Mouse (Mus musculus) heart, embryonic 10.5 days (tissue): Measurements from ENCODE around the gene Tac1. TPM values are rescaled to one million over a fixed set of nuclear protein-coding genes. Genes with fewer than 3 reads are reported as not detected.
"Not testable (repeated sequence)": the region's sequence is repeated elsewhere in the genome, so short reads cannot be mapped to it uniquely, and the experiment has no call there.

ENCODE experiments used
- DNase-seq: peaks from one replicate; pipeline ENCODE4 v3.0.0-alpha.2; 2017; ENCODE audit warnings: low spot score
- H3K27ac ChIP-seq: fragments of 300-500 bp; sonication (generic); 2 replicates; pipeline ENCODE4 v1.5.1; 2016; ENCODE audit warnings: mild to moderate bottlenecking
- H3K27me3 ChIP-seq: fragments of 300-500 bp; sonication (generic); 2 replicates; pipeline ENCODE4 v1.6.1; 2016; ENCODE audit warnings: mild to moderate bottlenecking; ENCODE audit not compliant: poor library complexity, insufficient read depth, severe bottlenecking
- H3K36me3 ChIP-seq: fragments of 300-500 bp; sonication (generic); 2 replicates; pipeline ENCODE4 v1.6.1; 2016; ENCODE audit warnings: mild to moderate bottlenecking, moderate library complexity
- H3K4me1 ChIP-seq: fragments of 300-500 bp; sonication (generic); 2 replicates; pipeline ENCODE4 v1.6.1; 2016; ENCODE audit warnings: mild to moderate bottlenecking
- H3K4me3 ChIP-seq: fragments of 300-500 bp; sonication (generic); 2 replicates; pipeline ENCODE4 v1.5.1; 2016; ENCODE audit warnings: mild to moderate bottlenecking, moderate library complexity
- H3K9me3 ChIP-seq: fragments of 300-500 bp; sonication (generic); 2 replicates; pipeline ENCODE4 v1.6.1; 2016; ENCODE audit warnings: mild to moderate bottlenecking, moderate library complexity
- WGBS: fragments of 180-500 bp; shearing (Covaris S2); methylation state at CpG from one replicate; pipeline ENCODE4 v1.1.7; 2016; 5-methylcytosine and 5-hydroxymethylcytosine counted together
- polyA plus RNA-seq: library from polyadenylated mRNA; unstranded; fragments of >200 nt; fragmentation: Nextera tagmentation; extraction: Ambion mirVana; gene quantifications from 2 replicates; pipeline ENCODE4 v1.2.1, GENCODE M21; 2016

Tac1 gene
- polyA plus RNA-seq = 0.37 TPM in 1 of 2 replicates, not detected in the other

DNA sequence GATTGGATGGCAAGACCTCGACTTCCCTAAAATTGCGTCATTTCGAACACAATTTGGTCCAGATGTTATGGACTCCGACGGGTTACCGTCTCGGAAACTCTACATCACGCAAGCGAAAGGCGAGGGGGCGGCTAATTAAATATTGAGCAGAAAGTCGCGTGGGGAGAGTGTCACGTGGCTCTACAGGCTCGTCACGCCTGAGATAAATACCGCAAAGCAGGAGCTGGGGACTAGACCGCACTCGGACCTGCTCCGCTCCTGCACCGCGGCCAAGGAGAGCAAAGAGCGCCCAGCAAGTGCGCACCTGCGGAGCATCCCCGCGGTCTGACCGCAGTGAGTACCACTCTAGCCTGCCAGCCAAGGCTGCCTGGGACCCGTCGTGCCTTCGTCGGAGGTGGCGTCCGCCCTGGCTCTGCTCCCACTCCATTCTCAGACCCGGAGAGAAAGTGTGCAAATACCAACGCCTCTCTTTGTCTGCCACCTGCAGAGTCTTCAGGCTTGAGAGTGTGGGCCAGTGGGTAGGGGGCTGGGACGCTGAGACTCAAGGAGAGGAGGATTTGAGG lies at the start of gene Tac1:
TSS of gene Tac1 (plus strand) at position 51 of the 563 bp plus-strand sequence.
- H3K4me3 ChIP-seq = peak within 1 kb of the TSS; percentile 57
- DNase-seq = no peak
- H3K27ac ChIP-seq = no peak within 1 kb of the TSS
- H3K36me3 ChIP-seq = no peaks in the 10 kb centered on the region
- H3K27me3 ChIP-seq = peaks cover 48% of the 10 kb centered on the region
- H3K9me3 ChIP-seq = no peaks in the 10 kb centered on the region
- H3K4me1 ChIP-seq = peaks cover 20% of the 10 kb centered on the region
- WGBS = 2% methylated on average over 37 of the region's 37 CpGs

GRCm38 (mm10) chr6:7543511-7543910 lies 11.2 kb upstream of the Tac1 start:
- not testable (repeated sequence) for H3K4me1 ChIP-seq, H3K36me3 ChIP-seq, H3K27ac ChIP-seq, H3K9me3 ChIP-seq, H3K4me3 ChIP-seq, DNase-seq, H3K27me3 ChIP-seq
- WGBS = 60% methylated on average over 2 of the region's 2 CpGs

GRCm38 (mm10) chr6:7555688-7556476 lies 1.2 kb downstream of the Tac1 start:
- WGBS = 2% methylated on average over 25 of the region's 25 CpGs
- Histone ChIP-seq H3K9me3 (no peaks in the 10 kb centered on the region), H3K4me1 (peaks cover 20% of the 10 kb centered on the region), H3K36me3 (no peaks in the 10 kb centered on the region), H3K4me3 (peak overlapping the region; percentile 57), H3K27me3 (peaks cover 48% of the 10 kb centered on the region), H3K27ac (no peak overlapping the region)
- no peak for DNase-seq

DNA sequence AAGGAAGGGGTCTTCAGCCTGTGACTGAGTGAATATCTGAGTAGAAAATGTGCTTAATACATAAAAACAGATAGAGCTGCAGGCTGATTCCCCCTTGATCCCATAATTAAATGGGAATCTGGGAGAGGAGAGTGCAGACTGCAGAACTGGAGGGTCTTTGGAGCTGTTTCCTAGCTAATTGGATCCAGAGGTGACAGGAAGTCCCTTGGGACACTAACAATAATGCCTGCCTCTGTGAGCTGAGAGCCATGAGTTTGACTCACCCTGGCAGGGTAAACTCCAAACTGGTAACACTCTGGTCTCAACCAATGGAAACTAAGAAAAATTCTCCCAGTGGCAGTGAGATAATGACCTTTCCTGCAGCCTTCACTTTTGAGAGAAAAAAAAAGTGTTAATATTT lies 3.5 kb downstream of the Tac1 start:
- no peaks in the 10 kb centered on the region for H3K9me3 ChIP-seq
- H3K4me1 ChIP-seq = peaks cover 20% of the 10 kb centered on the region
- H3K27me3 ChIP-seq = peaks cover 48% of the 10 kb centered on the region
- no peaks in the 10 kb centered on the region for H3K36me3 ChIP-seq
- H3K4me3 ChIP-seq = no peak overlapping the region
- no peak for DNase-seq
- H3K27ac ChIP-seq = no peak overlapping the region

DNA sequence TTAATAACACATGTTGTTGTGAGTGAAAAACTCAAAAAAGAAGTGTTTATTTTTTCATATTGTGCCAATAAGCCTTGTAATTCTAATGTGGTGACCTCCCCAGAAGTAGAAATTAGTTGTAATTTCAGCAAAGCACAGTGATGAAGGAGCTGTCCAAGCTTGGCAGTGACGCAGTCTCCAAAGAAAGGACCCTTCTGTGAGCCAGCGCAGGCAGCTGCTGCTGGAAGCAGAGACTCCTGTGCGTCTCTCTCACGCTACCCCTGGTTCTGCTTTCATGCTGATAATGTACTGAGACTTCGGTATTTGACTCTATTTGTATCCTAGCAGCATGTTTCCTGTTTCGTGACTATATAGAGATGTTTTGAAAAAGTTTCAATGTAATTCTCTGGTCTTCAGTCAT lies 7.8 kb downstream of the Tac1 start:
- Histone ChIP-seq H3K27ac (no peak overlapping the region), H3K9me3 (no peaks in the 10 kb centered on the region), H3K36me3 (no peaks in the 10 kb centered on the region), H3K4me1 (no peaks in the 10 kb centered on the region), H3K4me3 (no peak overlapping the region), H3K27me3 (peaks cover 7% of the 10 kb centered on the region; the same call in 1 of the 2 replicates)
- 52% methylated on average over 6 of the region's 6 CpGs for WGBS
- DNase-seq = no peak

DNA sequence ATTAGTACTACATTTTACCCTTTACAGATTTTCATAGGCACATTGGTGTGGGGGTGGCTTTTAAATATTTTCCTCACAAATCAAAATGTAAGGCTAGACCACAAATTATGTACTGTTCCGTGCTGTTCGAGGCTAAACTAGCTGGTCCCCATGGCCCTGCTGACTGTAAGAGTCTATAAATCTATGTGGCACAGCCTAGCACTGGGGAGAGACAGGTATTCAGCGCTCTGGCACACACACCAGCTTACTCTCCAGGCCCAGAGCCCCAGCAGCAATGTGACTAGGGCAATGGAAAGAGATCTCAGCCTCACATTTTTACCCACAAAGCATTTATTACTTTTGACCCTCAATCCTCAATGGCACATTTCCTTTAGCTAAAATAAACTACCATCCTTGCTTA lies 9.9 kb downstream of the Tac1 start:
- no peak overlapping the region for H3K4me3 ChIP-seq
- no peak for DNase-seq
- H3K27me3 ChIP-seq = no peaks in the 10 kb centered on the region
- H3K36me3 ChIP-seq = no peaks in the 10 kb centered on the region
- no peak overlapping the region for H3K27ac ChIP-seq
- WGBS = 83% methylated on average over 3 of the region's 3 CpGs
- H3K4me1 ChIP-seq = no peaks in the 10 kb centered on the region
- no peaks in the 10 kb centered on the region for H3K9me3 ChIP-seq

- no peak for DNase-seq
- H3K27me3 ChIP-seq = no peaks in the 10 kb centered on the region
- WGBS = 67% methylated on average over 1 of the region's 1 CpGs
Observed at GRCm38 (mm10) chr6:7571144-7571543, 16.5 kb downstream of the Tac1 start.

DNA sequence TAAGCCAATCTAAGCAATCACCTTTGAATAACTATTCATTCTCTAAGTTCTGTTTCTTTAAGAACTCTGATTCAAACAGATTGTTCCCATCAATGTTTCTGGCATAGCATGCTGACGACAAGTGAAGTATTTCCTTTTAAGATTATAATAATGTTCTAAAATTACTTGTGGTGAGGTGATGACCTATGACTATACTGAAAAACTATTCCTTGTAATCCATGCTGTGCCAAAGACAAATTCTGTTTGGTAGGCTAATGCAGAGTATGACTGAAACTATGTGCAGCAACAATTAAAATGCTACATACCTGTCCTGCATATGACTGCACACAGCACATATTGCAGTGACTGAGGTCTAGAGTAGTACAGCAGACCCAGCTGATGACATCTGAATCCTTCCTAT lies 23.4 kb downstream of the Tac1 start:
- Histone ChIP-seq H3K9me3 (no peaks in the 10 kb centered on the region), H3K27me3 (no peaks in the 10 kb centered on the region), H3K36me3 (no peaks in the 10 kb centered on the region), H3K4me1 (no peaks in the 10 kb centered on the region), H3K4me3 (no peak overlapping the region), H3K27ac (no peak overlapping the region)
- 53% methylated on average over 1 of the region's 1 CpGs for WGBS
- no peak for DNase-seq

More at GRCm38 (mm10) chr6:7571144-7571543, 16.5 kb downstream of the Tac1 start:
- no peaks in the 10 kb centered on the region for H3K36me3 ChIP-seq
- H3K27ac ChIP-seq = no peak overlapping the region
- H3K4me3 ChIP-seq = no peak overlapping the region
- no peaks in the 10 kb centered on the region for H3K9me3 ChIP-seq
- H3K4me1 ChIP-seq = no peaks in the 10 kb centered on the region

DNA sequence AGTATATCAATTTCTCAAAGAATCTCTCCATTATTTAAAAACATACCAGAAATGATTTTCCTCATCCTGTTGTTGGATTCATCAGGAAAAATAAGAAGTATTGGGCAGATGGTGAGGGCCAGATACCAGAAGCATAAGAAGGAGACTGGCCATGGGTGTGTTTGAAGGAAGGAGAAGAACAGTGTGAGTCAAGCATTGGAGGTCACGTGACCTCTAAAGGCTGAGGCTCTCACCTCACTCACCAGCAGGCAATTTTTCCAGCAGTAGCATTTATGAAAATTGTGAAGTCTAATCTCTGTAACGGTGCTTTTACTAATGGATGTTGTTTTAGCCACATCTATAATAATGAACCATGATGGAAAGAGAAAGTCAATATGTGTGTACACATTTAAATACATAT lies 39.8 kb downstream of the Tac1 start:
- Histone ChIP-seq H3K4me1 (no peaks in the 10 kb centered on the region), H3K9me3 (no peaks in the 10 kb centered on the region), H3K36me3 (no peaks in the 10 kb centered on the region), H3K27me3 (no peaks in the 10 kb centered on the region), H3K4me3 (no peak overlapping the region), H3K27ac (no peak overlapping the region)
- no peak for DNase-seq
- WGBS = 86% methylated on average over 2 of the region's 2 CpGs

- Histone ChIP-seq H3K9me3 (no peaks in the 10 kb centered on the region), H3K36me3 (no peaks in the 10 kb centered on the region), H3K4me1 (no peaks in the 10 kb centered on the region), H3K4me3 (no peak overlapping the region), H3K27me3 (no peaks in the 10 kb centered on the region), H3K27ac (no peak overlapping the region)
- DNase-seq = no peak
- WGBS = 66% methylated on average over 5 of the region's 5 CpGs
Observed at GRCm38 (mm10) chr6:7598416-7598815, 43.7 kb downstream of the Tac1 start.

- Histone ChIP-seq H3K27ac (no peak overlapping the region), H3K27me3 (no peaks in the 10 kb centered on the region), H3K4me3 (no peak overlapping the region), H3K36me3 (no peaks in the 10 kb centered on the region), H3K9me3 (no peaks in the 10 kb centered on the region), H3K4me1 (no peaks in the 10 kb centered on the region)
- DNase-seq = no peak
- WGBS = 54% methylated on average over 2 of the region's 2 CpGs
Observed at GRCm38 (mm10) chr6:7600228-7600627, 45.5 kb downstream of the Tac1 start.

DNA sequence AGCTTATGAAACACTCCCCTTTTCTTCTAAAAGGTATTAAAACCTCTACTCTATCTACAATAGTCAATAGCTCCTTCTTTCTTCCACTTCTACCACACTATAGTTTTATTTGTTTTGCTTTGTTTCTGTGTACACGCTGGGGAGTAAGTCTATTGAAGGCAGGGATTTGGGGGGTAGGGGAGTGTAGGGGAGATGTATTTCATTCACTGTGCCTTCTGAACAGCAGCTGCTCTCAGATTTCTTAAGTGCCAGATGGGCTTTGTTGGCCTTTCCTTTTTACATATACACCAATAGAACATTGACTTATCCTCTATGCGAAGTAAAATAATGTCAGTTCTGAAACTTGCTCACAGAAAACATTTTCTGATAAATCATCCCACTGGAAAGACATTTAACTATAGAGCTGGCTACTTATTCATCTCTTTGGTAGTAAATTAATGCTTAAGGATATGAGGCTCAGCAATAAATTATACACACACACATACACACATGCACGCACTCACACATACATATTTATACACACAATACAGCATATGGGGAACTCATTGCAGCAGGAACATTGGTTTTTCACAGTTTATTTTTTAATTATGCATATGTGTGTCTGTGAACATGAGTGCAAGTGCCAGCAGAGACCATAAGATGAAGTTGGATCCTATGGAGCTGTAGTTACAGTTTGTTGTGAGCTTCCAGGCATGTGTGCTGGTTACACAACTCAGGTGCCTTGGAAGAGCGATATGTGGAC lies 46.8 kb downstream of the Tac1 start:
- H3K36me3 ChIP-seq = no peaks in the 10 kb centered on the region
- no peaks in the 10 kb centered on the region for H3K27me3 ChIP-seq
- H3K9me3 ChIP-seq = no peaks in the 10 kb centered on the region
- no peak for DNase-seq
- no peak overlapping the region for H3K27ac ChIP-seq
- no peaks in the 10 kb centered on the region for H3K4me1 ChIP-seq
- H3K4me3 ChIP-seq = no peak overlapping the region
- WGBS = 88% methylated on average over 4 of the region's 4 CpGs

GRCm38 (mm10) chr6:7613676-7614075 lies 59.0 kb downstream of the Tac1 start:
- not testable (repeated sequence) for H3K36me3 ChIP-seq, H3K9me3 ChIP-seq, H3K27ac ChIP-seq, DNase-seq, H3K27me3 ChIP-seq, H3K4me3 ChIP-seq, H3K4me1 ChIP-seq
- WGBS = 80% methylated on average over 19 of the region's 19 CpGs
